Mouse (Mus musculus): ENCODE measurements around the gene 4930467E23Rik.
"Not testable (repeated sequence)": the region's sequence is repeated elsewhere in the genome, so short reads cannot be mapped to it uniquely, and the experiment has no call there.

DNA sequence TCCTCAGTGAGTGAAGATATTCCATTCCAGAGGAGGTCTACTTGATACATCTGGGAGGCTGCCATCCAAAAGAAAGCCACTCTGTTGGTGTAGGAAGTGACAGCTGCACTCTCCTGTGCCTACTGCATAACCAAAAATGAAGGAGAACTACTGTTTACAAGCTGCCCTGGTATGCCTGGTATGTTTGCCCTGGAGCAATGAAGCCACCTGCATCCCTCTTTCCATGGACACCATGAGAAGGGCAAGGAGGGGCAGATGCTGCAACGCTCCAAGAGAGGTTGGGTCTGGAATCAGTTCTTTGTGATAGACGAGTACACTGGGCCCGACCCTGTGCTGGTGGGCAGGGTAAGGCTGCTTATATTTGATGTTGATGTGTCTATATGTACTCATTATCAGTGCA is 47.1 kb upstream of the 4930467E23Rik start:
- TF ChIP-seq ZNF384 (IDR thresholded peaks at IDR 0.05; ENCODE audit: low read depth, low read length); MAFK (IDR thresholded peaks at IDR 0.05; ENCODE audit: insufficient read depth, low read depth, low read length); ZC3H11A (IDR thresholded peaks at IDR 0.05; ENCODE audit: borderline replicate concordance, low read depth, low read length); HCFC1 (IDR thresholded peaks at IDR 0.05; ENCODE audit: borderline replicate concordance, insufficient read depth, low read length); CHD2 (IDR thresholded peaks at IDR 0.05; ENCODE audit: low read depth, low read length): not testable (repeated sequence)
